Mouse (Mus musculus) liver (tissue): ENCODE results near the gene Rsf1.
A peak's percentile ranks its signal among the peaks of the same experiment; 100 is the strongest.

Experiments used
- DNase-seq: peaks from one replicate; pipeline ENCODE4 v3.0.0-alpha.2; 2020; ENCODE audit warnings: mixed read lengths

Gene Rsf1

GRCm38 (mm10) chr7:97726778-97727177 lies 147.1 kb downstream of the Rsf1 start:
- DNase-seq, result no peak

- no peak for DNase-seq
Measured at GRCm38 (mm10) chr7:97728666-97729614, 149.3 kb downstream of the Rsf1 start.

- DNase-seq, result no peak
Measured at GRCm38 (mm10) chr7:97730427-97730826, 150.7 kb downstream of the Rsf1 start.

- DNase-seq, result peak; percentile 34
Measured at GRCm38 (mm10) chr7:97733606-97734005, 153.9 kb downstream of the Rsf1 start.

GRCm38 (mm10) chr7:97735021-97735420 lies 155.3 kb downstream of the Rsf1 start:
- no peak for DNase-seq

GRCm38 (mm10) chr7:97735886-97736420 lies 156.3 kb downstream of the Rsf1 start:
- DNase-seq, result no peak

- no peak for DNase-seq
Measured at GRCm38 (mm10) chr7:97737256-97737637, 157.6 kb downstream of the Rsf1 start.

- DNase-seq, result peak; percentile 95
Measured at GRCm38 (mm10) chr7:97737638-97738456, 158.2 kb downstream of the Rsf1 start, which contains the start of gene Aqp11. Aqp11 (minus strand) TSS chr7:97738289.

- peak; percentile 41 for DNase-seq
Measured at GRCm38 (mm10) chr7:97740948-97741347, 161.3 kb downstream of the Rsf1 start.

GRCm38 (mm10) chr7:97741756-97742291 lies 162.1 kb downstream of the Rsf1 start:
- DNase-seq, result peak; percentile 17
